Mouse (Mus musculus): ENCODE data around the gene Zfp219.
"Not testable (repeated sequence)": the region's sequence is repeated elsewhere in the genome, so short reads cannot be mapped to it uniquely, and the experiment has no call there.

The Zfp219 gene

GRCm38 (mm10) chr14:52020486-52021137, at the start of gene Zfp219:
Gene Zfp219 (minus strand): TSS chr14:52020733.
- in situ Hi-C loops (cut with MboI; ENCODE audit: low sequenced_read_pairs): no loop called here

- in situ Hi-C loops (cut with MboI; ENCODE audit: low sequenced_read_pairs): no loop called here
These were observed 45.6 kb upstream of the Zfp219 start for GRCm38 (mm10) chr14:52066135-52066534.

GRCm38 (mm10) chr14:52061798-52062197, 41.3 kb upstream of the Zfp219 start:
- in situ Hi-C loops (cut with MboI; ENCODE audit: low sequenced_read_pairs): no loop called here

- in situ Hi-C loops (cut with MboI; ENCODE audit: low sequenced_read_pairs): no loop called here
These were observed 40.3 kb upstream of the Zfp219 start for GRCm38 (mm10) chr14:52060800-52061199.

GRCm38 (mm10) chr14:52059982-52060381, 39.4 kb upstream of the Zfp219 start:
- in situ Hi-C loops (cut with MboI; ENCODE audit: low sequenced_read_pairs): no loop called here

- in situ Hi-C loops (cut with MboI; ENCODE audit: low sequenced_read_pairs): not testable (repeated sequence)
These were observed 32.2 kb upstream of the Zfp219 start for GRCm38 (mm10) chr14:52052720-52053119.

- in situ Hi-C loops (cut with MboI; ENCODE audit: low sequenced_read_pairs): no loop called here
These were observed 25.5 kb upstream of the Zfp219 start for GRCm38 (mm10) chr14:52045966-52046565.

GRCm38 (mm10) chr14:52044901-52045678, 24.6 kb upstream of the Zfp219 start:
- in situ Hi-C loops (cut with MboI; ENCODE audit: low sequenced_read_pairs): no loop called here

- in situ Hi-C loops (cut with MboI; ENCODE audit: low sequenced_read_pairs): no loop called here
These were observed 22.9 kb upstream of the Zfp219 start for GRCm38 (mm10) chr14:52043446-52043845.

GRCm38 (mm10) chr14:52042359-52042758, 21.8 kb upstream of the Zfp219 start, which contains the start of gene Olfr221:
Gene Olfr221 (minus strand): TSS chr14:52042459.
- in situ Hi-C loops (cut with MboI; ENCODE audit: low sequenced_read_pairs): not testable (repeated sequence)

GRCm38 (mm10) chr14:52039332-52039731, 18.8 kb upstream of the Zfp219 start:
- in situ Hi-C loops (cut with MboI; ENCODE audit: low sequenced_read_pairs): no loop called here

GRCm38 (mm10) chr14:52035926-52036325, 15.4 kb upstream of the Zfp219 start:
- in situ Hi-C loops (cut with MboI; ENCODE audit: low sequenced_read_pairs): no loop called here

- in situ Hi-C loops (cut with MboI; ENCODE audit: low sequenced_read_pairs): no loop called here
These were observed 5.8 kb upstream of the Zfp219 start for GRCm38 (mm10) chr14:52026342-52026741.

GRCm38 (mm10) chr14:52024133-52024532, 3.6 kb upstream of the Zfp219 start:
- in situ Hi-C loops (cut with MboI; ENCODE audit: low sequenced_read_pairs): no loop called here

- in situ Hi-C loops (cut with MboI; ENCODE audit: low sequenced_read_pairs): no loop called here
These were observed 2.4 kb upstream of the Zfp219 start for GRCm38 (mm10) chr14:52022709-52023459.

- in situ Hi-C loops (cut with MboI; ENCODE audit: low sequenced_read_pairs): no loop called here
These were observed 1.7 kb upstream of the Zfp219 start for GRCm38 (mm10) chr14:52022244-52022708.

GRCm38 (mm10) chr14:52021568-52022212, 1.2 kb upstream of the Zfp219 start:
- in situ Hi-C loops (cut with MboI; ENCODE audit: low sequenced_read_pairs): no loop called here

- in situ Hi-C loops (cut with MboI; ENCODE audit: low sequenced_read_pairs): no loop called here
These were observed 601 bp upstream of the Zfp219 start for GRCm38 (mm10) chr14:52021138-52021529.

- in situ Hi-C loops (cut with MboI; ENCODE audit: low sequenced_read_pairs): no loop called here
These were observed 768 bp downstream of the Zfp219 start for GRCm38 (mm10) chr14:52019590-52020340.

Measured in CH12F3 (cell line).